ENCODE assay signal across 14 mouse cellular contexts in genomic region chr10:20380798-20381197, GRCm38 (mm10). TPM values are rescaled to one million over a fixed set of nuclear protein-coding genes. Genes with fewer than 3 reads are reported as not detected.
DNase-seq lines count a peak whose midpoint lies in the region; ATAC-seq lines count a peak whose summit lies in the region.
"Had no signal": no experiment of that assay in that cellular context is flagged by ENCODE, and none has a peak within 500 bp of the region (broad histone marks: within the 10 kb centered on the region; RNA-seq: fewer than 3 reads in every experiment).

No protein-coding gene starts in this region.

- 67% methylated on average over 3 of the region's 3 CpGs for WGBS in forebrain, embryonic 16.5 days
- 84% methylated on average over 3 of the region's 3 CpGs for WGBS in hindbrain, embryonic 11.5 days

- H3K9me3 ChIP-seq in forebrain, embryonic 16.5 days (ENCODE audit: control insufficient read depth, low read length) = no peaks in the 10 kb centered on the region
- H3K9me3 ChIP-seq in hindbrain, embryonic 11.5 days (ENCODE audit: control insufficient read depth, low read length) = no peaks in the 10 kb centered on the region
- H3K9me3 ChIP-seq: heart, embryonic 15.5 days; liver, embryonic 15.5 days; midbrain, embryonic 15.5 days; neural tube, embryonic 12.5 days had no signal

- H3K27ac ChIP-seq in forebrain, embryonic 16.5 days (ENCODE audit: low read length) = peak overlapping the region; percentile 31
- no peak overlapping the region for H3K27ac ChIP-seq in hindbrain, embryonic 11.5 days (ENCODE audit: low read depth, low read length)
- H3K27ac ChIP-seq: heart, embryonic 15.5 days; liver, embryonic 15.5 days; midbrain, embryonic 15.5 days; neural tube, embryonic 12.5 days had no signal

- no peak overlapping the region for H3K4me3 ChIP-seq in forebrain, embryonic 16.5 days (replicated peaks; ENCODE audit: low read length)
- no peak overlapping the region for H3K4me3 ChIP-seq in hindbrain, embryonic 11.5 days (ENCODE audit: low read depth, low read length)
- H3K4me3 ChIP-seq: heart, embryonic 15.5 days; liver, embryonic 15.5 days; midbrain, embryonic 15.5 days; neural tube, embryonic 12.5 days had no signal

- no peak overlapping the region for H3K9ac ChIP-seq in forebrain, embryonic 16.5 days (replicated peaks; ENCODE audit: low read depth, low read length)
- no peak overlapping the region for H3K9ac ChIP-seq in hindbrain, embryonic 11.5 days (ENCODE audit: low read depth, low read length)
- H3K9ac ChIP-seq: heart, embryonic 15.5 days; liver, embryonic 15.5 days; midbrain, embryonic 15.5 days; neural tube, embryonic 12.5 days had no signal

- H3K4me2 ChIP-seq in forebrain, embryonic 16.5 days (ENCODE audit: low read length) = no peak overlapping the region
- H3K4me2 ChIP-seq in hindbrain, embryonic 11.5 days (replicated peaks; ENCODE audit: low read depth, low read length) = no peak overlapping the region
- H3K4me2 ChIP-seq: heart, embryonic 15.5 days; liver, embryonic 15.5 days; midbrain, embryonic 15.5 days; neural tube, embryonic 12.5 days had no signal

- H3K27me3 ChIP-seq in forebrain, embryonic 16.5 days (replicated peaks; ENCODE audit: control insufficient read depth, insufficient read depth, low read length) = no peaks in the 10 kb centered on the region
- no peaks in the 10 kb centered on the region for H3K27me3 ChIP-seq in hindbrain, embryonic 11.5 days (ENCODE audit: control insufficient read depth, insufficient read depth, low read length)
- H3K27me3 ChIP-seq: heart, embryonic 15.5 days; liver, embryonic 15.5 days; midbrain, embryonic 15.5 days; neural tube, embryonic 12.5 days had no signal

- H3K4me1 ChIP-seq in forebrain, embryonic 16.5 days (replicated peaks; ENCODE audit: control insufficient read depth, insufficient read depth, low read length) = peaks cover 16% of the 10 kb centered on the region
- no peaks in the 10 kb centered on the region for H3K4me1 ChIP-seq in hindbrain, embryonic 11.5 days (replicated peaks; ENCODE audit: control insufficient read depth, insufficient read depth, low read length)
- H3K4me1 ChIP-seq: liver, embryonic 15.5 days; neural tube, embryonic 12.5 days had no signal

- DNase-seq in frontal cortex, postnatal 25 days (ENCODE audit: low spot score in 2 of 2) = no peak
- peak; percentile 83 for DNase-seq in layer of hippocampus, adult 9-10 months (ENCODE audit: low spot score)
- DNase-seq in right cerebral cortex, postnatal 4 days = peak; percentile 31
- DNase-seq in hindbrain, embryonic 11.5 days (ENCODE audit: low spot score) = no peak
- no peak for DNase-seq in kidney, adult 11 months
- DNase-seq: kidney, postnatal 14 days; lung, postnatal 36 days; thymus, adult 18-20 months had no signal

- ATAC-seq in frontal cortex, adult (ENCODE audit: low TSS enrichment) = peak; percentile 92
- peak; percentile 88 for ATAC-seq in forebrain, embryonic 16.5 days
- ATAC-seq in hindbrain, embryonic 11.5 days (ENCODE audit: low FRiP score) = no peak
- ATAC-seq: midbrain, embryonic 15.5 days had no signal

- no peaks in the 10 kb centered on the region for H3K36me3 ChIP-seq in forebrain, embryonic 16.5 days (ENCODE audit: control insufficient read depth, insufficient read depth)
- H3K36me3 ChIP-seq in hindbrain, embryonic 11.5 days (ENCODE audit: control insufficient read depth, insufficient read depth, low read length) = no peaks in the 10 kb centered on the region
- H3K36me3 ChIP-seq: heart, embryonic 15.5 days; liver, embryonic 15.5 days; midbrain, embryonic 15.5 days; neural tube, embryonic 12.5 days had no signal

RNA-seq across cellular contexts. Expression of gene Mtfr2, which starts 33.2 kb away (rescaled TPM):
- polyA plus RNA-seq in forebrain, embryonic 16.5 days (2015; fragmentation: Nextera tagmentation; extraction: Ambion mirVana) = 0.99 and 1.2 TPM in 2 replicates
- 2.3 and 3.7 TPM in 2 replicates for polyA plus RNA-seq in hindbrain, embryonic 11.5 days (2014; fragmentation: Nextera tagmentation; extraction: Ambion mirVana)

Comparison
In these comparisons a context has a peak if more than half of its experiments do, and no peak if none do; other contexts are left out.
1. DNase-seq: peak in layer of hippocampus, adult 9-10 months (single experiment) and right cerebral cortex, postnatal 4 days (single experiment); none in frontal cortex, postnatal 25 days (0 of 2), hindbrain, embryonic 11.5 days (single experiment) and kidney, adult 11 months (single experiment).